Mouse (Mus musculus) ES-E14 (cell line): ENCODE measurements around the gene Cd47.

ENCODE experiments used
- CHD2 ChIP-seq: IDR thresholded peaks from 2 replicates; pipeline ENCODE4 v1.6.1; 2014; ENCODE audit warnings: mild to moderate bottlenecking, low read depth, low read length, inconsistent platforms
- HCFC1 ChIP-seq: IDR thresholded peaks from 2 replicates; pipeline ENCODE4 v1.6.1; 2012; ENCODE audit warnings: low read length, inconsistent platforms, borderline replicate concordance; ENCODE audit not compliant: insufficient read depth
- ZC3H11A ChIP-seq: IDR thresholded peaks from 2 replicates; pipeline ENCODE4 v1.6.1; 2012; ENCODE audit warnings: low read depth, mild to moderate bottlenecking, inconsistent platforms, low read length, borderline replicate concordance

DNA sequence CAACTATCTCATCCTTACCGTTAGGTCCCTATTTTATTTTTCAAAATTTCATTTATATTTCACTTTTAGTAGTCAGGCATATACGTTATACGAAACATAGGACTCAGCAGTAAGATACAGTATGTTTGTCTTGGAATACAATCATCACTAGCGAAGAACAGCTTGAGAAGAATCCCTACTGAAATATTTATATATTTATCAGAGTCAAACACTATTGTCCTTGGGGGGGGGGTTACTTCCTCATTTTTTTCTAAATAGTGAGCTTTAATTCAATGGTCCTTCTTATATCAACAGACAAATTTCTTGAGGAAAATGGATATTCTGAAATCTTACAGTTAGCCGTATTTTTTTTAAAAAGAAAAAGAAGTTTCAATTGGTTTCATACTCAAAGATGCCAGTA lies 101.8 kb downstream of the Cd47 start:
- TF ChIP-seq HCFC1 (no peak), CHD2 (no peak), ZC3H11A (no peak)
